Mouse (Mus musculus) cerebellum, adult 18-20 months (tissue): ENCODE results near the gene Snx13.

Experiments
- DNase-seq, 2 experiments: peaks; one replicate each; pipeline ENCODE4 v3.0.0; 2021

The Snx13 gene

DNA sequence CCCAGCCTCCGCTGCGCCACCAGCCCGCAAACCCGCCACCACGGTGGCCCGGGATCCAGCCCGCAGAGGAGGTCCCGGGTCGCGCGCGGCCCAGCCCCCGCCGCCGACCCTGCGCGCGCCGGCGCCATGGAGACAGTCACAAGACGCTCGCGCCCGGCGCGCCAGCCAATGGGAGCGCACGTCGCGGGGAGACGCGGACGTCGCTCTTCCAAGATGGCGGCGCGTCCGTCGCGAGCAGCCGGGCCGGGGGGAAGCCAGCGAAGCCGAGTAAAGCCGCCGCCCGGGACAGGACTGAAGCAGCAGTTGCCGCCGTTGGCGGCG, at the start of gene Snx13:
Gene Snx13 (plus strand): TSS at position 188 of the 321 bp plus-strand sequence.
- peak; percentile 87 to 95 for DNase-seq

DNA sequence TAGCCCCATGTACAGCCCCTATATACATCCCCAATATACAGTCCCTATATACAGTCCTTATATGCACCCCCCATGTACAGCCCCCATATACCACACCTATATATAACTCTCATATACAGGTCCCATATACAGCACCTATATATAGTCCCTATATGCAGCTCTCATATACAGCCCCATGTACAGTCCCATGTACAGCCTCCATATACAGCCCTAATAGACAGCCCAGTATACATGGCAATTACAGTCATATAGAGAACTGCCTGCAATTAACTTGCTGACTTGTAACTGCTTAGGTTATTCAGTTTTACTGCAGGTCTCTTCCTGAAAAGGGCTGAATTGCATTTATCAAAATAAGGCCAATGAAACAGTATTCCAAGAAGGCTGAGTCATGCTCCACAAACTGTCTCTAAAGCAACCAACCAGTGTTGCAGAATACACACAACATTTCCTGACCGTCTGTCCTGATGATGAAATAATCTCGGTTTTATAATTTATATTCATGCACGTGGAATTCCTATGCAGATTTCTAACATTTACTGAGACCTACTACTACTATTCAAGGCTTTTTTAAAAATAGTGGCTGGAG, 49.3 kb upstream of the Snx13 start:
- DNase-seq, result no peak

DNA sequence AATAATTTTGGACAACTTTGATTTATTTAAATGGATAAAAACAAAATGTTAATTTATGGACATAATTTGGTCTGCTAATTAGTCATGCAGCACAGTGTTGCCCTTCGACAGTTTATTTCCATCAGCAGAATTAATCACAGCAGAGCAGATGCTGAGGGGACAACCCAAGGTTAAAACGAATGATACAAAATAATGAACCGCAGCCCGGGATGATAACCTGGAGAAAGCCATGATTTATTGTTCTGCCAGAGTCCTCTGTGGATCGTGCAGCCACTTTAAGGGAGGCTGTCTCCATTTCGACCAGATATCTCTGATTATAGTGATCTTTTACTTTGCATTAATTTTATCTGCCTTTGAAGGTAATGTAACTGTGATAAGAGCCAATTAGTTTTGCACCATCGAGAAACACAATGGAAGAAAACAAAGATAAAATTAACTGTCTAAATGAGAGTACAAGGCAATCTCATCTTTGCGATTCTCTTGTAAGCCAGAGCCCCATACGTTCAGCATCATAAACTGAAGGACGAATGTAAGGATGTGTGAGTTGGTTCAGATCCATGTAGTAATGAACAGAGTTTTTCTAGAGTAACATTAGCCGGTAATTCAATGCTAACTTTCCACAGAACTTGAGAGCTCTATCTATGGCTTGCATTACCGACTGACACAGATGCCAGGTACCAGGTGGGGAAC, 48.1 kb upstream of the Snx13 start:
- DNase-seq, result no peak

DNA sequence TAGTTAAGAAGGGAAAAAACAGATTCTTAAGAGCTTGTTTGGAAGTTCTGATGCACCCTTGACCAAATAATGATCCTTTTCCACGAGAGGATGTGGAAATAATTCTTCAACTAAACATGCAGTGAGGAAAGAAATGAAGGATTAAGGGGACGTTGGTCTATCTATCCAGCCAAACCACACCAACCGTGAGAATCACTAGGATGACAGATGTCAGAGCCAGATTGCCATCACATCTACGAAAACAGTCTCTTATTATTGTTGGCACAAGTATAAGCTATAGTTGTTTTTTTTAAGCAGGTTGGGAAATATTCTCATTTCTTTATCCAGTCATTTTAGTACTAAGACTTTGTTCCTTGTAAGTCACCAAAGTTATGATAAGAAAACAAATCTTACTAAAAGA, 46.7 kb upstream of the Snx13 start:
- no peak for DNase-seq

DNA sequence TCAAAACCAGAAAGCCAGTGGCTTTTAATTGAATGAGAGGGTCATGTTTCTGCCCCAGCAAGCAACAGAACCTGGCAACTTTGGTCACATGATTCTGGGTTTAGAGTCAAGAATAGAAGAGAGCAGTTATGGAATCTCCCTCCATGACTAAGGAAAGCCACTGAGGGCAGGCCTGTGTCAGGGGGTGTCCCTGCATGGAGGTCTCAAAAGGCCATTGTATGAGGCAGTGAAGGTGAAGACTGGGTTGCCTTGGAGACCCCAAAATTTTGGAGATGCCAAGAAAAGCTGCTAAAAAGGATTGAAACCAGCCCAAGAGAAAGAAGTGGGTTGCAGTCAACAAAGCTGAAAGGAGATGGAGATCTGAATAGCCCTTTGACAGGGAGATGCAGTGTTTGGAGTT, 41.2 kb upstream of the Snx13 start:
- no peak for DNase-seq

DNA sequence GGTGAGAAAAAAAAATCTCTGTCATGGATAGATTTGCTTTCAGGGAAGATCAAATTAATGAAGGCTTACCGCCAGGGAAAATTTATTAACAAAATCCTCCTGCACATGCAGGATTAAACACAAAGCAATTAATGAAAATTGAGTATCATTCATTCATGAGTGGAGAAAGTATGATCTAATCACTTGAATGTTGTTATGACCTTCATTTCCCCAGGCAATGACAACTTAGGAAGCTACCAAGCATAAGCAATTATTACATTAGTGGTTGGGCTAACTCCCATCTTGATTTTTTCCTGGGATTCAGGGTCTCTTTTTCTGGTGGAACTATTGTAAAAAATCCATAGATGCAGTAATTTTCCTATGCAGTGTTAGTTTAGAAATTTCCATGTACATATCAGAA, 39.1 kb upstream of the Snx13 start:
- DNase-seq, result no peak

DNA sequence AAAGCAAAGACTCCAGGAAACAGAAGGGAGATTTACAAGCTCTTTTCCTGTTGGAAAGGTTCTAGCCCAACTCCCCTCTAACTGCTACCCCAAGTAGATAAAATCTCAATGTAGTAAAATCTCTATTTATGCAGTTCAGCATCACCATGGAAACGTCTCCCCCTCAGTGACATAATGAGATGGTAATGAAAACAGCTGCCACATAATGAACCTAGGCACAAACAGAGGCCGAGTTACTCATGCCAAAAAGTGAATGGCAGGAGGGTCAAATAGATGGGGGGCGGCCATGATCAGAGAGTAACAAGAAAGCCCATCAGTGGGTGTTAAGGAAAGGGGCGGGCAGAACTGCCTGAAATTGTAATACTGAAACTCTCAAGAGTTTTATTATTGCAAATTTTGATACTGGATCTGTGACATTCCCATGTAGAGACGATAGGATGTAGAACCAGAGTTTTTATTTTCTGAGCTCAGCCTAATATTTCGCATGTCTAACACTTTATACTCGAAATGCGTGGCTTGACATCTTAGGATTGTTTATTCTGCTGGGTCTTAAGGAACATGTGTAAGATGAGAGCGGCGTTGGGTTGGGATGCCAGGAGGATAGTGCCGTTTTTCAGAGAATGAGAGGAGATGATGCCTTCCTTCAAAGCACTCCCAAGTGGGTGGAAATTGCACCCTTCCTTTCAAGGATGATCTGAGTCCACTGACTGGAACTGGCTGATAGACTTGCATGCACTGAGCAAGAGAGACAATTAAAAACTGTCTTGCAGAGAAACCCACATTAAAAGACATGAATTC, 38.4 kb upstream of the Snx13 start:
- DNase-seq, result no peak

DNA sequence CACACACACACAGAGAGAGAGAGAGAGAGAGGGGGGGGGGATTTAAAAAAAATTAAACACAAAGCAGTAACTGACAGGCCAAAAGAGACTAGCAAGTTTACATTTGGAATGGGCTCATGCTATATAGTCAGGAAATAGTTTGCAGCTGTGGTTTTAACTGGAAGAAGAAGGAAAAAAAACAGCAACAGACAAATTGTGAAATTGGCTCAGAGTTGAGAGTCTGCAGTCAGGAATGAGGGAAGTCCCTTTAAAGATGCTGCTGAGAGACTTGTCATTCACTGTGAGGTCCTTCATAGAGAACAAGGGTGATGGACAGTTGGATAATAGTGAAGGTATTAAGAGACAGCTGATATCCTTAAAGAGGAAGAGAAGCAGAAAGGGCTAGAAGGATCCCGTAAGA, 35.5 kb upstream of the Snx13 start:
- DNase-seq, result no peak

DNA sequence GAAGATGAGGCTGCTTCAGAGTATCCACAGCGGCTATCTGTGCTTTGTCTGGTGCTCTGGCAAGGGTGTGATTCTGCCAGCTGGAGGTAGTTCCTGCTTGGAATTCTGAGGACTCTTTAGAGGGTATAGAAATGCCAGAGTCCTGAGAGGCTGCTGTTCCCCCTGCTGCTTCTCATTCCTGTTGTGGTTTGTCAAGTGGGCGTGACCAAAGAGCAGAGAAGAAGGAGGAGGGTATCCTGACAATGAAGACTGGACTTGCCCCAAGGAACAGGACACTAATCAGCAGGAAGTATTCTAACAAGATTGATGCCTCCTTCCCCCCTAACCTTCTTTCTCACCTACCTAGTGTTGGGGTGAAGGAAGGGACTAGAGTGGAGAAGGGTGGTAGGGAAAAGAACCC, 33.0 kb upstream of the Snx13 start:
- no peak for DNase-seq

DNA sequence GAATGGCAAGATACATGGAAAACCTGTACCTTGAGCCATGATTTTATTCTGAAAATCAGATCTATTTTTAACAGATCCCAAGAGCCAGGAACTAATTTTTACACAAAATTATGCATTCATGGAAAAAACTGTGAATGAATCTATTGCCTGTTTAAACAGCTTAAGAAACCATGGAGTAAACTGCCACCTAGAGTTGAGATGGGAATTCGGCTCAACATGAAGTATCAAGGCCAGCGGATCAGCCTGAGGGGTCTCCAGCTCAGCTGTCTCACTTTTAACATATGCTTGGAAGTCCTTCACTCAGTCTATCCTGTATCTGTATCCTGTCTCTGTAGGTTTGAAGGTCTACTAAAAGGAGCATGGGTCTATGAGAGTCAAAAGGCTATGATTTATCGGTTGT, 30.9 kb upstream of the Snx13 start:
- no peak for DNase-seq

DNA sequence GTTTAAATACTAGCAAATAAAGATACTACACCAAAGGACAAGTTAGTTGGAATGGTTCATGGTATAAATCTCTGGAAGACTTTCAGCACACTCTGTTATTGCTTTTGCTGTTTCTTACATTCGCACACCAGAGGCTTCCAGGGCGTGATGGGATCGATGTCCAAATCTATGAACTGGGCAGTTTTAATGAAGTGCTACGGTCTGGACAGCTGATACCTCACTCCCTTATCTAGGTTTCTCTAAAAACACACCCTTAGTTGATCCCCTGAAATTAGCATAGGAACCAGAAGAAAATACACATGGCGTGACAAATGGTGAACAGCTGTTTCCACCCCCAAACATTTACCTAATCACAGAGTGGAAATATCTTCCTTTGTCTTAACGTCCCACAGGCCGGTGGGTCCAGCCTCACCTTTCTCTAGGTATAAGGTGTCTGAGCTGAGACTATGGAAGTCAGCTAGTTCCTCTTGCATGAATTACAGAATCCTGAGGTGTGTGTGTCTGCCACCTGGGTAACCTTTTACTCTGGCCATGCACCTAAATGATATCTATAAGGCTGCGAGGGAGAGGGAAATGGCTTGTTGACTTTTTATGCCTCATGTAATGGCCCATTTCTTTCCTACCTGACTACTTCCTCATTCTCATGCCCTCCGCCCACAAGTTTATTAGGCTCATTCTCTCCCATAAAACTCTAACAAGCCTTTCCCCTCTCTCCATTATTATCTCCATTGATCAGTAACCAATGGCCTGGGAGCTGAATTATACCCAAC, 30.3 kb upstream of the Snx13 start:
- DNase-seq, result no peak

DNA sequence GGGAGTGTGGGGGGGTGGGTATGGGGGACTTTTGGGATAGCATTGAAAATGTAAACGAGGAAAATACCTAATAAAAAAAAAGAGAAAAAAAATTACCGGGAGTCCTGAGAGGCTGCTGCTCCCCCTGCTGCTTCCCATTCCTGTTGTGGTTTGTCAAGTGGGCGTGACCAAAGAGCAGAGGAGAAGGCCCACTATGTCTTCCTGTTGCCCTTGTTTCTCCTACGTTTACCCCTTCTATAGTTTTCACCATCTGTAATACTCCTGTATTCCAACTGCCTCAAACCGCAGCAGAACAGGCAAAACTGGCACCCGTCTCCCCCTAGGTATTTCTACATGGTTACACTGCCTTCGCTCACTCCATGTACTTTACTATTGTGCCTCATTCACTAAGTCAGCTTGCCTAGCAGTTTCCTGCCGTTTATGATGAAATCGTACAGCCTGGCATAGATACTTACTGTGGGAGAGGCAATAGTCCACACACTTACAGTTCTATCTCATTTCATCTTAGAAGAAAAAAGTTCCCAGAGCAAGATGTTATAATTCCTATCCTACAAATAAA, 28.2 kb upstream of the Snx13 start:
- DNase-seq, result no peak

DNA sequence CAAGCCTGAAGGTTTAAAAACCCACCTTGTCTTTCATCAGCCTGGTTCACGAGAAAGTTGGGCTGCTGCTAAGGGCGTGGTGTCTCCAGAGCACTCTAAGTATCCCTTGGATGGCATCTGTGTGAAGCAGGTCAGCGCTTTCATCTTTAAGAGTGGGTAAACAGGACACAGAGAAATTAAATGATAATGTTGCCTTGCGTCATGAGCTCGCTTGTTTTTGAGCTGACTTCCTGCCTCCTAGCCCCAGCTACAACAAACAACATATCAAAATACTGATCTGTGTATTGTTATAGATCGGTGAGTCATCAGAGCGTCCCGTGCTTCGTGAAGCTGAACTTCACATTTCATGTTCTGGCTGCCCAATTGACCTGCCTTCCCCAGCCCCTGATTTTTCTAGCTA, 25.7 kb upstream of the Snx13 start:
- DNase-seq, result no peak

DNA sequence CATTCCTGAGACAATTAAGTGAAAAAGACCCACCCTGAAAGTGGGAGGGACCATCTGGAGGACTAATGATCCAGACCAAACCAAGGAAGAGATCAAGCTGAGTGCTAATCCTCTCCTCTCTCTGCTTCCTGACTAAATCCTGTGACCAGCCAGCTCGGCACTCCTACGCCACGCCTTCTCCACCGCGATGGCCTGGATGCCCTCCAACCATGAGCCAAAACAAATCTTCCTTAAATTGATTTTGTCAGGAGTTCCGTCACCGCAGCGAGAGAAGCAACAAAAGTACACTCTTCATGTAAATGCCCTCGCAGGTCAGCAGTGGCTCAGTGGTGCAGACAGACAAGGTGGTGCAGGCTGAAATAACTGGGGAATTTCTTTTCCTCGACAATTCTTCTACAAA, 24.9 kb upstream of the Snx13 start:
- no peak for DNase-seq

DNA sequence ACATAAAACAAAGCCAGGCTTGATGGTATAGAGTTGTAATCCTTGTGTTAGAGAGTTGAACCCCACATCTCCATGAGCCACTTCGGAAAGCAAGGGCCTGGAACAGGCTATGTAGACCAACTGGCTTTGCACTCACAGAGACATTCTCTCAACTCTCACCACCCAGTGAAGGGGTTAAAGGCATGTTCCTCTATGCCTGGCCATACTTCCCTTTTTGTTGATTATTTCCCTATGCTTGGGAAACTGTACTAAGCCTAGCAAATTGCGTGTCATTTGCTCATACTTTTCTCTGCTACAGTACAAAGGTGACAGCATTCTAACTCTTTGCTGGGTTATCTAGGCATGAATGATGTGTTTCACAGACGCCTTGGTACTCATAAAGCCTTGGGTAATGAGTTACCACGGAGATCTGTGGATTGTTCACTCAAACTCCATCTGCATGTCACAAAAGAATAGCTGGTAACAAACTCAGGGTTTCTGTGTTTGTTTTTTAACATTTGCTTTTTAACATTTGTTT, 21.0 kb upstream of the Snx13 start:
- DNase-seq, result no peak

DNA sequence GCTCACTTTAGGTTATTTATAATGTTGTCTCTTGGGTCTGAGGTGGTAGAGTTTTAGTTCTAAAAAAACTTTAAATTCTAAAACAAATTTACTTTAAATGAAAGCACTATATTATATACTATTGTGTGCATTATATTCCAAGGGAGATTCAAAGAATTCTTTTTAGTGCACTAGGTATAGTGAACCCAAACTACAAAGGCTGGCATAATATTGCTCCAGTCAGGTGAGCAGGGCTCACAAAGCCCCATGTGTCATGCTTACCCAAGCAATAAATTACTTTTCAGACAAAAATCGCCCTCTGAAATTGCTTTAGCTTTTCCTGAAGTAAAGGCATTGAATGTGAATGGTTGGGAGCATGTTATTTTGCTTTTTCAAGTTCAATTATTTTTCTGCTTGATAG, 19.5 kb upstream of the Snx13 start:
- DNase-seq, result no peak

DNA sequence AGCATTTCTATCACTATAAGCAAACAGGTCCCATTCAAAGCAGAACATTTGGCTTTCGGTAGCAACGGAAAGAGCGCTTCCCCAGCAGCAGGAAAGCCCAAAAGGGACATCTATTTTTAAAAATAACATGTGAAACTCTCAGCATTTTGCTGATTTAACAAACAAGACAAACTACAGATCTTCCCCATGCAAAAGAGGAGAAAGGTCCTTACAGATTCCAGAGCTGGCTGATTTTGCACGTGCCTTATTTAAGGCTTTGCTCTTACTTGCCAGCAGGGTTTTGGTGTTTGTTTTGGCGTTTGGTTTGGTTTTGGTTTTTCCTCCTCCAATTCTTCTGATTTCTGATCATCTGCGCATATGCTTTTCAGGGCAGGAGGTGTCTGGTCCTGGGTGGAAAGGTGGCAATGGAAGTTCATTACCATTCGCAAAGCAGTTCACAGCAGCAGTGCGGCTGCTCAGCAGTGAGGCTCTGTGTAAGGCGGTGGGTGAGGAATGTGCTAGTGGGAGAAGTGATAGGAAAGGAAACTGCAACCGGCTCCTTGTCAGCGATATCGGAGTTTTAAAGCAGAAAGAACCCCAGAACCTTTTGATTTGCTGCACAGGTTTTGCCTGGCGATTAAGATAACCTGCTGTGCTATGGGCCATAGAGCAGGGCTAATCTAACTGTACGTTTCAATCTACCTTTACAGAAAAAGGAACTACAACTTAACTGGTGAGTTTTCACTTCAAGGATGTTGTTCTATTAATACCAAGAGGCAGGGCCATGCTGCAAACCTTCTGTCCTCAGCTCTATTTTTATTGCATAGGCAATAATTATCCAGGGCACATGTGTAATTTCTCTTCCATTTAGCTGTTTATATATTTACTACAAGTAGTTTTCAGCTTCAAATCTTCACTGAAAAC, 8.1 kb upstream of the Snx13 start:
- no peak for DNase-seq

DNA sequence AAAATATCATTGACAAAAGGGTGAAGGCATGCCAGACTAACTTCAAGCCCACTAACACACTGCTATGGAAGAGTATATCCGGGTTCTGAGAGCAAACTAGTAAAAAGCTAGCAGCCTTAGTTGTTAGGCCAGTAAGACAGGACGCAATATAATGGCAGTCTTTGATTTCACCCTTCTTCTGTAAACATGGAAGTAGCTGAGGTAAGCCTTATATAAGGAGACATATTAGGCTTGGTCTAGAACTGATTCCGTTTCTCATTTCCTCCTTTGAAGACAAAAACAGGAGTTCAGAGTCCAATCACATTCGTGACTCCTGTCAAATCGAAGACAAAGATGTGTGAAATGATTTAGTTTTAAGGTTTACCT, 7.4 kb upstream of the Snx13 start:
- no peak for DNase-seq

DNA sequence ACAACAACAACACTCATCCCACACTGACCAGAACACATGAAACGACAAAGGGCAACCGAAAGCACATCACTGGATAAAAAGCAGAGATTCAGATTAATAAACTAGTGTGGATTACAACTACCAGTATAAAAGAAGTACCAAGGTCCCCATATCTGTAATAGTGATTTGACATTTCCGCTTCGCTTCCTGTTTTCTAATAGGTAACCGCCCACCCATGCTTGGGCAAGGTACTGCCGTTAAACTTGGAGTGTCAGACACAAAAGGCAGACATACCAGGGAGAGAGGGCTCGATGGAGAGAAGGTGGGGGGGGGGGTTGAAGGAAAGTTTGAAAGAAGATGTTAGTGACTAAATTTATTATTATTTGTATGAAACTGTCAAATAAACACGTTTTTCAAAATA, 5.0 kb upstream of the Snx13 start:
- no peak for DNase-seq

DNA sequence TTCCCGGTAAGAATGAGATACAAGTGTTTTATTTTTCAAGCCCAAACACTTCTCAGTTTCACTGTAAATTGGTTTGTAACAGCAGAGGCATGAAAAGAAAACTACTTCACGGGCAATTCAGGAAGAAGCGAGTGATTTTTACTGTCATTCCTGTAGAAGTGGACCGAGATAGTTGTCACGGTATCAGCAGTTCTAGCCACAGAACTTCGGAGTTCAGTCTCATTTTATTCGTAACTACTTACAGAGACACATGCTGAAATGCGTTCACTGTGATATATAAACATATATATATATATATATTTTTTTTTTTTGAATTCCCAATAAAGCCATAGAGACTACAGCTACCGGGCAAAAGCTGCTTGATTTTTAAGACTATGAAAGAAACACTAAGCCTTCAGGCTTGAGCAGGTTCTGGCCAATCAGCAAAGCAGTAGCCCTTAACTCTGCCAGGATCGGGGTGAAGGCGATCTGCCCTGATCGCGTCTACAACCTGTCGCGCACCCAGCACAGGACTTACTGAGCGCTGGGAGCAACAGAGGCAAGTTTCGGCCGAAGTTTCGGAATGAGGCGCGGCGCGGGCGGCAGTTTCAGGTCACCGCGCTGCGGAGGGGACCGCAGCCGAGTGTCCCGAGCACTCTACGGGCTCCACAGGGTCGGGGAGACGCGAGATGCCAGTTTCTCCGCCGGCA, 532 bp upstream of the Snx13 start:
- no peak for DNase-seq
